Mouse (Mus musculus) layer of hippocampus, adult 9-10 months (tissue): Measurements from ENCODE around the gene Ikzf2.

Source experiments
- DNase-seq: peaks from one replicate; pipeline ENCODE4 v3.0.0; 2022; ENCODE audit warnings: low spot score

The Ikzf2 gene

GRCm38 (mm10) chr1:69513595-69514250, 173.3 kb downstream of the Ikzf2 start:
- no peak for DNase-seq

GRCm38 (mm10) chr1:69508275-69508674, 178.8 kb downstream of the Ikzf2 start:
- no peak for DNase-seq

GRCm38 (mm10) chr1:69507513-69507912, 179.5 kb downstream of the Ikzf2 start:
- DNase-seq, result no peak

- DNase-seq, result no peak
Observed at GRCm38 (mm10) chr1:69506615-69507159, 180.4 kb downstream of the Ikzf2 start.

- DNase-seq, result no peak
Observed at GRCm38 (mm10) chr1:69506011-69506410, 181.0 kb downstream of the Ikzf2 start.

- DNase-seq, result no peak
Observed at GRCm38 (mm10) chr1:69500388-69500787, 186.7 kb downstream of the Ikzf2 start.

- no peak for DNase-seq
Observed at GRCm38 (mm10) chr1:69499652-69500051, 187.4 kb downstream of the Ikzf2 start.

GRCm38 (mm10) chr1:69498862-69499306, 188.2 kb downstream of the Ikzf2 start:
- no peak for DNase-seq

- no peak for DNase-seq
Observed at GRCm38 (mm10) chr1:69496055-69496454, 191.0 kb downstream of the Ikzf2 start.

GRCm38 (mm10) chr1:69493309-69494047, 193.6 kb downstream of the Ikzf2 start:
- DNase-seq, result peak; percentile 20

GRCm38 (mm10) chr1:69492013-69492412, 195.0 kb downstream of the Ikzf2 start:
- no peak for DNase-seq

- DNase-seq, result no peak
Observed at GRCm38 (mm10) chr1:69489026-69489425, 198.0 kb downstream of the Ikzf2 start.

- no peak for DNase-seq
Observed at GRCm38 (mm10) chr1:69488625-69489024, 198.4 kb downstream of the Ikzf2 start.
